Comparison of ENCODE assay signal across 20 mouse cellular contexts in genomic region chr11:65322877-65323440, GRCm38 (mm10). TPM values are rescaled to one million over a fixed set of nuclear protein-coding genes. Genes with fewer than 3 reads are reported as not detected.
DNase-seq lines count a peak whose midpoint lies in the region; ATAC-seq and TF ChIP-seq lines count a peak whose summit lies in the region.
"Had no signal": no experiment of that assay in that cellular context is flagged by ENCODE, and none has a peak within 500 bp of the region (broad histone marks: within the 10 kb centered on the region; RNA-seq: fewer than 3 reads in every experiment).

No protein-coding gene starts in this region.

- no peak overlapping the region for H3K4me2 ChIP-seq in forebrain, embryonic 14.5 days (ENCODE audit: low read length)
- no peak overlapping the region for H3K4me2 ChIP-seq in forebrain, embryonic 16.5 days (ENCODE audit: low read length)
- H3K4me2 ChIP-seq in hindbrain, postnatal 0 days (ENCODE audit: low read depth, low read length), result no peak overlapping the region
- H3K4me2 ChIP-seq in stomach, postnatal 0 days (replicated peaks; ENCODE audit: low read depth), result no peak overlapping the region
- no peak overlapping the region for H3K4me2 ChIP-seq in liver, embryonic 12.5 days
- H3K4me2 ChIP-seq: embryonic facial prominence, embryonic 13.5 days; midbrain, embryonic 11.5 days had no signal

- H3K9me3 ChIP-seq in forebrain, embryonic 14.5 days (replicated peaks; ENCODE audit: control insufficient read depth, low read length), result no peaks in the 10 kb centered on the region
- no peaks in the 10 kb centered on the region for H3K9me3 ChIP-seq in forebrain, embryonic 16.5 days (ENCODE audit: control insufficient read depth, low read length)
- no peaks in the 10 kb centered on the region for H3K9me3 ChIP-seq in hindbrain, postnatal 0 days (ENCODE audit: low read length)
- no peaks in the 10 kb centered on the region for H3K9me3 ChIP-seq in hindbrain, embryonic 10.5 days
- H3K9me3 ChIP-seq in stomach, postnatal 0 days (ENCODE audit: control insufficient read depth, low read length), result no peaks in the 10 kb centered on the region
- H3K9me3 ChIP-seq in liver, embryonic 12.5 days (replicated peaks), result no peaks in the 10 kb centered on the region
- H3K9me3 ChIP-seq: embryonic facial prominence, embryonic 13.5 days had no signal

- no peaks in the 10 kb centered on the region for H3K36me3 ChIP-seq in forebrain, embryonic 14.5 days (ENCODE audit: control insufficient read depth, insufficient read depth, low read length)
- H3K36me3 ChIP-seq in forebrain, embryonic 16.5 days (ENCODE audit: control insufficient read depth, insufficient read depth), result no peaks in the 10 kb centered on the region
- no peaks in the 10 kb centered on the region for H3K36me3 ChIP-seq in hindbrain, postnatal 0 days (ENCODE audit: insufficient read depth, low read length)
- no peaks in the 10 kb centered on the region for H3K36me3 ChIP-seq in hindbrain, embryonic 10.5 days
- no peaks in the 10 kb centered on the region for H3K36me3 ChIP-seq in stomach, postnatal 0 days (ENCODE audit: control insufficient read depth, insufficient read depth, low read length)
- H3K36me3 ChIP-seq in liver, embryonic 12.5 days, result no peaks in the 10 kb centered on the region
- H3K36me3 ChIP-seq: embryonic facial prominence, embryonic 13.5 days had no signal

- no peaks in the 10 kb centered on the region for H3K27me3 ChIP-seq in forebrain, embryonic 14.5 days (replicated peaks; ENCODE audit: control insufficient read depth, insufficient read depth, low read length)
- no peaks in the 10 kb centered on the region for H3K27me3 ChIP-seq in forebrain, embryonic 16.5 days (replicated peaks; ENCODE audit: control insufficient read depth, insufficient read depth, low read length)
- no peaks in the 10 kb centered on the region for H3K27me3 ChIP-seq in hindbrain, postnatal 0 days (ENCODE audit: insufficient read depth, low read length)
- H3K27me3 ChIP-seq in hindbrain, embryonic 10.5 days (ENCODE audit: insufficient read depth, poor library complexity, severe bottlenecking), result no peaks in the 10 kb centered on the region
- H3K27me3 ChIP-seq in stomach, postnatal 0 days (ENCODE audit: control insufficient read depth, insufficient read depth, low read length), result no peaks in the 10 kb centered on the region
- H3K27me3 ChIP-seq in liver, embryonic 12.5 days (replicated peaks), result no peaks in the 10 kb centered on the region

- TF ChIP-seq EP300 in stomach, postnatal 0 days (optimal IDR thresholded peaks at IDR 0.05), result no peak

- no peak overlapping the region for H3K27ac ChIP-seq in forebrain, embryonic 14.5 days (ENCODE audit: low read depth, low read length)
- no peak overlapping the region for H3K27ac ChIP-seq in forebrain, embryonic 16.5 days (ENCODE audit: low read length)
- no peak overlapping the region for H3K27ac ChIP-seq in hindbrain, postnatal 0 days
- no peak overlapping the region for H3K27ac ChIP-seq in hindbrain, embryonic 10.5 days
- peak overlapping the region; percentile 35; the same call in 1 of the 2 replicates for H3K27ac ChIP-seq in stomach, postnatal 0 days (replicated peaks)
- H3K27ac ChIP-seq in liver, embryonic 12.5 days, result no peak overlapping the region
- H3K27ac ChIP-seq: embryonic facial prominence, embryonic 13.5 days had no signal

- H3K4me1 ChIP-seq in forebrain, embryonic 14.5 days (ENCODE audit: control insufficient read depth, insufficient read depth, low read length), result no peaks in the 10 kb centered on the region
- no peaks in the 10 kb centered on the region for H3K4me1 ChIP-seq in forebrain, embryonic 16.5 days (replicated peaks; ENCODE audit: control insufficient read depth, insufficient read depth, low read length)
- no peaks in the 10 kb centered on the region for H3K4me1 ChIP-seq in hindbrain, postnatal 0 days (ENCODE audit: insufficient read depth, low read length)
- H3K4me1 ChIP-seq in hindbrain, embryonic 10.5 days (replicated peaks), result no peaks in the 10 kb centered on the region
- no peaks in the 10 kb centered on the region for H3K4me1 ChIP-seq in stomach, postnatal 0 days (replicated peaks; ENCODE audit: control insufficient read depth, insufficient read depth)
- no peaks in the 10 kb centered on the region for H3K4me1 ChIP-seq in liver, embryonic 12.5 days

- DNase-seq in forebrain, embryonic 14.5 days (ENCODE audit: low spot score), result peak; percentile 36
- DNase-seq in hindbrain, postnatal 0 days (ENCODE audit: low spot score), result peak; percentile 6
- no peak for DNase-seq in hindbrain, embryonic 10.5 days (ENCODE audit: low spot score)
- DNase-seq in lung, postnatal 10 days, result peak; percentile 36
- no peak for DNase-seq in stomach, postnatal 0 days (ENCODE audit: low spot score)
- no peak for DNase-seq in layer of hippocampus, adult 9-10 months (ENCODE audit: low spot score)
- DNase-seq: adrenal gland, adult 8-10 months; cerebellum, adult 8-10 months; gastrocnemius, postnatal 25 days; heart, postnatal 36 days; kidney, adult 8-10 months; kidney, postnatal 36 days; liver, postnatal 0 days; retina, postnatal 1 day had no signal

- TF ChIP-seq CTCF in hindbrain, postnatal 0 days (IDR thresholded peaks at IDR 0.05; ENCODE audit: low read depth), result no peak
- no peak for TF ChIP-seq CTCF in stomach, postnatal 0 days (IDR thresholded peaks at IDR 0.05; ENCODE audit: low read depth)

- 60% methylated on average over 4 of the region's 4 CpGs for WGBS in forebrain, embryonic 14.5 days
- WGBS in forebrain, embryonic 16.5 days, result 57% methylated on average over 4 of the region's 4 CpGs
- 41% methylated on average over 4 of the region's 4 CpGs for WGBS in hindbrain, postnatal 0 days
- WGBS in hindbrain, embryonic 10.5 days, result 80% methylated on average over 4 of the region's 4 CpGs
- WGBS in stomach, postnatal 0 days, result 19% methylated on average over 4 of the region's 4 CpGs
- WGBS in liver, embryonic 12.5 days (ENCODE audit: insufficient replicate concordance), result 53% methylated on average over 4 of the region's 4 CpGs

- H3K4me3 ChIP-seq in forebrain, embryonic 14.5 days (ENCODE audit: low read depth, low read length), result no peak overlapping the region
- no peak overlapping the region for H3K4me3 ChIP-seq in forebrain, embryonic 16.5 days (replicated peaks; ENCODE audit: low read length)
- no peak overlapping the region for H3K4me3 ChIP-seq in hindbrain, postnatal 0 days (ENCODE audit: low read length)
- H3K4me3 ChIP-seq in hindbrain, embryonic 10.5 days, result no peak overlapping the region
- H3K4me3 ChIP-seq in stomach, postnatal 0 days (ENCODE audit: low read depth, low read length), result no peak overlapping the region
- H3K4me3 ChIP-seq in liver, embryonic 12.5 days, result no peak overlapping the region
- H3K4me3 ChIP-seq: embryonic facial prominence, embryonic 13.5 days; myocyte had no signal

- no peak for ATAC-seq in forebrain, embryonic 14.5 days
- no peak for ATAC-seq in forebrain, embryonic 16.5 days
- ATAC-seq in hindbrain, postnatal 0 days, result no peak
- no peak for ATAC-seq in stomach, postnatal 0 days (ENCODE audit: low FRiP score, low TSS enrichment)
- no peak for ATAC-seq in liver, embryonic 12.5 days
- ATAC-seq: liver, postnatal 0 days had no signal

- no peak overlapping the region for H3K9ac ChIP-seq in forebrain, embryonic 14.5 days (ENCODE audit: low read length)
- no peak overlapping the region for H3K9ac ChIP-seq in forebrain, embryonic 16.5 days (replicated peaks; ENCODE audit: low read depth, low read length)
- H3K9ac ChIP-seq in hindbrain, postnatal 0 days (replicated peaks; ENCODE audit: low read length), result no peak overlapping the region
- no peak overlapping the region for H3K9ac ChIP-seq in stomach, postnatal 0 days (ENCODE audit: low read length)
- H3K9ac ChIP-seq in liver, embryonic 12.5 days, result no peak overlapping the region
- H3K9ac ChIP-seq: embryonic facial prominence, embryonic 13.5 days; liver, postnatal 0 days had no signal

RNA-seq across cellular contexts. Expression of gene Myocd, which starts 53.2 kb away (rescaled TPM):
- 0.33 TPM in 1 of 2 replicates, not detected in the other for polyA plus RNA-seq in forebrain, embryonic 14.5 days (2014; fragmentation: Nextera tagmentation; extraction: Ambion mirVana)
- 0.14 and 0.23 TPM in 2 replicates for polyA plus RNA-seq in forebrain, embryonic 16.5 days (2015; fragmentation: Nextera tagmentation; extraction: Ambion mirVana)
- 0.94 and 1.3 TPM in 2 replicates for total RNA-seq in hindbrain, postnatal 0 days (2014; rRNA removed)
- polyA plus RNA-seq in hindbrain, postnatal 0 days (2015; fragmentation: Nextera tagmentation; extraction: Ambion mirVana), result 0.53 and 1.3 TPM in 2 replicates
- polyA plus RNA-seq in hindbrain, embryonic 10.5 days (2016; fragmentation: Nextera tagmentation; extraction: Ambion mirVana), result 1.3 and 2.1 TPM in 2 replicates
- 21.6 and 22.7 TPM in 2 replicates for polyA plus RNA-seq in stomach, postnatal 0 days (2015; fragmentation: Nextera tagmentation; extraction: Ambion mirVana)
- polyA plus RNA-seq in liver, embryonic 12.5 days (2016; fragmentation: Nextera tagmentation; extraction: Ambion mirVana), result 0.16 and 0.27 TPM in 2 replicates
- total RNA-seq: neutrophil, adult 5-6 weeks had no signal

Comparison
In these comparisons a context has a peak if more than half of its experiments do, and no peak if none do; other contexts are left out.
1. DNase-seq: peak in forebrain, embryonic 14.5 days (single experiment), hindbrain, postnatal 0 days (single experiment) and lung, postnatal 10 days (single experiment); none in hindbrain, embryonic 10.5 days (single experiment), stomach, postnatal 0 days (single experiment) and layer of hippocampus, adult 9-10 months (single experiment).